Mouse (Mus musculus) liver, embryonic 13.5 days (tissue): Measurements from ENCODE around the gene Tlr7. TPM values are rescaled to one million over a fixed set of nuclear protein-coding genes. Genes with fewer than 3 reads are reported as not detected.
A peak's percentile ranks its signal among the peaks of the same experiment; 100 is the strongest.
"Not testable (repeated sequence)": the region's sequence is repeated elsewhere in the genome, so short reads cannot be mapped to it uniquely, and the experiment has no call there.

Experiments
- ATAC-seq: fragments of 200-750 bp; cut with Nextera tagmentation; 2 replicates; pipeline ENCODE4 v1.8.0; 2017; ENCODE audit warnings: low read depth, mild to moderate bottlenecking, moderate number of reproducible peaks, moderate library complexity
- DNase-seq: peaks from one replicate; pipeline ENCODE4 v3.0.0; 2022
- H3K27ac ChIP-seq: fragments of 300-500 bp; sonication (generic); 2 replicates; pipeline ENCODE4 v1.5.1; 2015; ENCODE audit warnings: moderate library complexity, mild to moderate bottlenecking, inconsistent platforms
- H3K27me3 ChIP-seq: fragments of 300-500 bp; sonication (generic); 2 replicates; pipeline ENCODE4 v1.6.1; 2015; ENCODE audit warnings: mild to moderate bottlenecking, inconsistent platforms
- H3K36me3 ChIP-seq: fragments of 300-500 bp; sonication (generic); 2 replicates; pipeline ENCODE4 v1.6.1; 2015; ENCODE audit warnings: mild to moderate bottlenecking, inconsistent platforms
- H3K4me1 ChIP-seq: fragments of 300-500 bp; sonication (generic); replicated peaks from 2 replicates; pipeline ENCODE4 v1.6.1; 2015; ENCODE audit warnings: inconsistent platforms
- H3K4me2 ChIP-seq: fragments of 300-500 bp; sonication (generic); 2 replicates; pipeline ENCODE4 v1.6.1; 2015; ENCODE audit warnings: inconsistent platforms, mild to moderate bottlenecking, moderate library complexity
- H3K4me3 ChIP-seq: fragments of 300-500 bp; sonication (generic); replicated peaks from 2 replicates; pipeline ENCODE4 v1.5.1; 2015; ENCODE audit warnings: mild to moderate bottlenecking, inconsistent platforms
- H3K9ac ChIP-seq: fragments of 300-500 bp; sonication (generic); 2 replicates; pipeline ENCODE4 v1.6.1; 2015; ENCODE audit warnings: mild to moderate bottlenecking, inconsistent platforms
- H3K9me3 ChIP-seq: fragments of 300-500 bp; sonication (generic); replicated peaks from 2 replicates; pipeline ENCODE4 v1.6.1; 2016; ENCODE audit warnings: inconsistent platforms
- WGBS: fragments of 180-500 bp; shearing (Covaris S2); methylation state at CpG from one replicate; pipeline ENCODE4 v1.1.7; 2015; ENCODE audit not compliant: insufficient replicate concordance; 5-methylcytosine and 5-hydroxymethylcytosine counted together
- polyA plus RNA-seq: library from polyadenylated mRNA; unstranded; fragments of >200 nt; fragmentation: Nextera tagmentation; extraction: Ambion mirVana; gene quantifications from 2 replicates; pipeline ENCODE4 v1.2.1, GENCODE M21; 2015

Tlr7 gene
- polyA plus RNA-seq, 1 experiment from 2014 or later, result 0.22 TPM

DNA sequence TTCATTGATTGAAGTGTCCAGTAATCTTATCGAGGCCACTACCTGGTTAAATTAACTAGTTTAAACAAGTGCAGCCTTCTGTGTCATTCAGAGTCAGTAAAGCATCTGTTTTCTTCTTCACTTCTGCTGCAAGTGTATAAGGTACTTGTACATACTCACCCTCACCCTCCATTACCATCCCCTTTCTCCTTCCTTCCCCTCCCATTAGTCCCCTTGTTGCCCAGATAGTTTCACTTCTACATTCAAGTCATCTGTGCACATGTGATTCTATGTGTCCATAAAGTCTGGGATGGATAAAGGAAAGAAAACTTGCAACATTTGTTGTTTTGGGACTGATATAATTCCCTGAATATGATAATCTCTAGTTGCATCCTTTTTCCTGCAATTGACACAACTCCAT is 4.2 kb upstream of the Tlr7 start:
- no peak overlapping the region for H3K4me2 ChIP-seq
- DNase-seq (no peak), ATAC-seq (no peak)
- H3K4me1 ChIP-seq, result 0 out of 2 replicates have a peak, but pooled peaks cover 4% of the 10 kb centered on the region
- no peak overlapping the region for H3K9ac ChIP-seq
- 67% methylated on average over 1 of the region's 1 CpGs for WGBS
- H3K27me3 ChIP-seq, result no peaks in the 10 kb centered on the region
- H3K36me3 ChIP-seq, result no peaks in the 10 kb centered on the region
- no peaks in the 10 kb centered on the region for H3K9me3 ChIP-seq
- H3K27ac ChIP-seq, result no peak overlapping the region
- H3K4me3 ChIP-seq, result no peak overlapping the region

DNA sequence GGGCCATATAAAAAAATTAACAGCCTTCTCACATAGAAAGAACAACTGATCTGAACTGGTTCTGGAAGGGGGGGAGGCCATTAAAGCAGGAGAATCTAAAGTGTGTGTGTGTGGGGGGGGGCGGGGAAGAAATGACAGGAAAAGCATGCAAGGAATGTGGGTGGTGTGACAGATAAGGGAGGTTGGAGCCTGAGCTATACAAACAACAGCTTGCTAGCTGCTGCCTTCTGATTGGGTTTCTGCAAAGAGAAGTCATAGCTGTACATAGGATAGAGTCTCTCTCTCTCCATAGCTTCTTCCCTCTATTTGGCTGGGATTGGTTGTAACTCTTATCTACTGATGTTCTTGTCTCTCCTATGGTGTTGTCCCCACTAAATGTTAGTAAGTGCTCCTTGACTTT is 2.2 kb upstream of the Tlr7 start:
- peak; percentile 51; the same call in 1 of the 2 replicates for ATAC-seq
- Histone ChIP-seq H3K4me2 (no peak overlapping the region), H3K27ac (no peak overlapping the region), H3K4me1 (0 out of 2 replicates have a peak, but pooled peaks cover 4% of the 10 kb centered on the region), H3K9me3 (no peaks in the 10 kb centered on the region), H3K9ac (no peak overlapping the region), H3K4me3 (no peak overlapping the region), H3K27me3 (no peaks in the 10 kb centered on the region), H3K36me3 (no peaks in the 10 kb centered on the region)
- 38% methylated on average over 1 of the region's 1 CpGs for WGBS
- no peak for DNase-seq

DNA sequence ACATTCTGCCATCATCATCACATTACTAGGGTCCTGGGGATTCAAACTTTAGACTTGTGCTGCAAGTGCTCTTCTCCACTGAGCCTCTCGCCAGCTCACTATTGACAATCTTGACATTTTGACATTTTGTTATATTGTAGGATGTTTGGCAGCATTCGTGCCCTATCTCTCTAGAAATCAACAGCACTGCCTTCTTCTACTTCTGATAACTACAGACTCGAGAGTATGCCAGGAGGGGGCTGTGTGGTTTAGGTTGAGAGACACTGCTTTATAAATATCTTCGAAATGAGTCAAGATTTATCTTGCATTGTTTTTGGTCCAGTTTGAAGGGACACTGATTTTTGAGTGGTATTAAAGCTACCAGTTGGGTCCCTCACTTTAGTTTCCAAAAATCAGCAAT is 635 bp upstream of the Tlr7 start:
- DNase-seq (no peak), ATAC-seq (no peak)
- Histone ChIP-seq H3K4me3 (no peak overlapping the region), H3K27me3 (no peaks in the 10 kb centered on the region), H3K9me3 (no peaks in the 10 kb centered on the region), H3K27ac (no peak overlapping the region), H3K4me1 (0 out of 2 replicates have a peak, but pooled peaks cover 4% of the 10 kb centered on the region), H3K9ac (no peak overlapping the region), H3K36me3 (no peaks in the 10 kb centered on the region), H3K4me2 (no peak overlapping the region)
- 39% methylated on average over 4 of the region's 4 CpGs for WGBS

DNA sequence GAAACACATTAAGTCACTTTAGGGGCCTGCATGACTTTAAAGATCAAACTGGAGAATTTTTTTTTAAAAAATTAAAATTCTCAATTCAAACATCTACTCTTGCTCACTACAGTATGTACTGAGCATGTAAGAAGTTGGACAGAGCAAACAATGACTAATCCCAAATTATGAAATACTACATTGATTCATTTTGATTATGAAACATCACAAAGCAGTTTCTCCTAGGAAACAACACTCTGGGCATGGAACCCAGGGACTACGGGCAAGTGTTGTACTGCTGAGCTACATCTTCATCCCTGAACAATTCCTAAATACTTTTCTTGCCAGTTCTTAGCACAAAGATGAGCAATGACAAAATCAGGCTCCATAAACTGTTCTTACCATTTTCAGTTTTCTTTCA is 738 bp downstream of the Tlr7 start:
- 55% methylated on average over 1 of the region's 1 CpGs for WGBS
- no peaks in the 10 kb centered on the region for H3K36me3 ChIP-seq
- H3K4me2 ChIP-seq, result no peak overlapping the region
- no peak for DNase-seq
- H3K27ac ChIP-seq, result no peak overlapping the region
- H3K9me3 ChIP-seq, result no peaks in the 10 kb centered on the region
- no peaks in the 10 kb centered on the region for H3K27me3 ChIP-seq
- H3K4me1 ChIP-seq, result 0 out of 2 replicates have a peak, but pooled peaks cover 4% of the 10 kb centered on the region
- no peak overlapping the region for H3K4me3 ChIP-seq
- no peak for ATAC-seq
- no peak overlapping the region for H3K9ac ChIP-seq

DNA sequence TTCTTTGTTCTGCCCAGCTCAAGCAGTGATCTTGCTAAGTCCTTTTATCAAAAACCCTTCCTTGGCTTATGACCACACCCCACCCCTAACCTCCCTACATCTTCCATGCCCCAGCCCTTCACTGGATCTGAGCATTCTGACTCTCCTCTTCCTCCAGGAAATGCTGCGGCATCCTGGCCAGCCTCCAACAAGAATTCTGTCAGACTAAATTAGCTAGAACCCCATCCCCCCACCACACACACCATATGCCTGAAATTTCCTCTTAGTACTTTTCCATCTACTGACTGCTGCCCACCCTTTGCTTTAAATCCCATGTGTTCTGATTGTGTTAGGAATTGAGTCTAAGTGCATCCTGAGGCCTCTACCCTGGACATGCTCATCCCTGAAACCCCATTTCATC is 1.3 kb downstream of the Tlr7 start:
- ATAC-seq (no peak), DNase-seq (no peak)
- 59% methylated on average over 1 of the region's 1 CpGs for WGBS
- Histone ChIP-seq H3K4me3 (no peak overlapping the region), H3K27me3 (no peaks in the 10 kb centered on the region), H3K9me3 (no peaks in the 10 kb centered on the region), H3K9ac (no peak overlapping the region), H3K27ac (no peak overlapping the region), H3K36me3 (no peaks in the 10 kb centered on the region), H3K4me2 (no peak overlapping the region), H3K4me1 (0 out of 2 replicates have a peak, but pooled peaks cover 4% of the 10 kb centered on the region)

DNA sequence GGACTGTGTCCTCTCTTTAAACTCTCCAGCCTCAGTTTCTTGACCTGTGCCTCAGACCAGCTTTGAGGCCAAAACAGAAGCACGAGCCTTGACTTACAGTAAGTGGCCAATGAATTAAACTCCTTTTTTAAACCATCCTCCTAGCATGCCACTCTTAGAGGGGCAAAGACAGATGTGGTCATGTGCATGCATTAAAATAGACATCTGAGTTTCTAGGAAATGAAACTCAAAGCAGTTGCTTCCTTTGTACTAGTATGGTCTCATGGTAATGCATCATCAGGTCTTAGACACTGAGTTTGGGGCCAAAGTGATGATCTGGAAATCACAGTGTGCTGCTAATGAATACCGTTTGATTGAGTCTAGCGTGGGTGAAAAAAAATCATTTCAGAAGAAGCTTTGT is 1.8 kb downstream of the Tlr7 start:
- Histone ChIP-seq H3K36me3 (no peaks in the 10 kb centered on the region), H3K4me1 (0 out of 2 replicates have a peak, but pooled peaks cover 4% of the 10 kb centered on the region), H3K4me3 (no peak overlapping the region), H3K27ac (no peak overlapping the region), H3K9me3 (no peaks in the 10 kb centered on the region), H3K4me2 (no peak overlapping the region), H3K9ac (no peak overlapping the region), H3K27me3 (no peaks in the 10 kb centered on the region)
- no peak for DNase-seq
- 58% methylated on average over 3 of the region's 3 CpGs for WGBS
- ATAC-seq, result no peak

DNA sequence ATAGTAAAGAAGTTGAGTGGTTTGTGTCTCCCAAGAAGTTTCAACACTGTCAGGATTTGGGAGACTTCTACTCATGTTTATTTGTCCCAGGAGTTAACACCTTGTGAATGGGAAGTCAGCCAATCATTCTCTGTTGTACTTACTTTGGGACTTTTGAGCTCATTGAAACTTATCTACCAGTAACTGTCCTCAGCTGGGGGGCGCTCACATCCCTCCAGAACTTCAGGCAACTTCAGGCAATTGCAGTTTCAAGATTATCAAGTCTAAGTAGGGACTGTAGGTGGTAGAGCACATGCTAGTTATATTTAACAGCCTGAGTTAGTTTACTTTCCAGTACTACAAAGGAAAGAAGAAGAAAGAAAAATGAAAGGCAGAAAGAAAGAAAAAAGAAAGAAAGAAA is 6.6 kb downstream of the Tlr7 start:
- Histone ChIP-seq H3K9me3 (no peaks in the 10 kb centered on the region), H3K36me3 (no peaks in the 10 kb centered on the region), H3K9ac (no peak overlapping the region), H3K4me3 (no peak overlapping the region), H3K4me2 (no peak overlapping the region), H3K4me1 (no peaks in the 10 kb centered on the region), H3K27me3 (no peaks in the 10 kb centered on the region), H3K27ac (no peak overlapping the region)
- ATAC-seq (no peak), DNase-seq (no peak)
- 23% methylated on average over 1 of the region's 1 CpGs for WGBS

DNA sequence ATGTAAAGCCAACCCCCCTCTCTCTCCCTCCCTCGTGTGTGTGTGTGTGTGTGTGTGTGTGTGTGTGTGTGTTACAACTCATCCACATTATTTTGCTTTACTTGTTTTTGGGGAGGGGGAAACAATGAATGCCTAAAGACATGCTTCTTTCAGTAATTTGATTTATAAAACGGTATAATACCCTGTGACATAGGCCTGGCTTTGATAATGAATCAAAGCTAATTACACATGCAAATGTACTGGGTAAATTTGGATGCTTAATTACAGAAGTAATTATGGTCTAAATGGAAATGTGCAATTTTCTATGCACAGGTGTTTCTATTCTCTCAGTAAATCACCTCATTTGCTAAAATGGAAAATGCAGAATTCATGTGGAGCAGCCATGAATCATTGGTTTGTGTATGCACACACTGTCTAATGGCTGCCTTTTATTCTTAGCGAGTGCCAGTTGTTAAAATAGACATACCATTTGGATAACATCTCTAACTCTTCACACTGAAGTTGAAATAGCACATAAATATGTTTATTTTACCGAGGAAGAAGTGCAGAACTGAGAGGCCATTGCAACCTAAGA is 9.0 kb downstream of the Tlr7 start:
- Histone ChIP-seq H3K36me3 (no peaks in the 10 kb centered on the region), H3K4me3 (no peak overlapping the region), H3K27ac (no peak overlapping the region), H3K9ac (no peak overlapping the region), H3K27me3 (no peaks in the 10 kb centered on the region), H3K4me2 (no peak overlapping the region), H3K4me1 (no peaks in the 10 kb centered on the region), H3K9me3 (no peaks in the 10 kb centered on the region)
- WGBS, result 41% methylated on average over 4 of the region's 4 CpGs
- ATAC-seq, result no peak
- no peak for DNase-seq

DNA sequence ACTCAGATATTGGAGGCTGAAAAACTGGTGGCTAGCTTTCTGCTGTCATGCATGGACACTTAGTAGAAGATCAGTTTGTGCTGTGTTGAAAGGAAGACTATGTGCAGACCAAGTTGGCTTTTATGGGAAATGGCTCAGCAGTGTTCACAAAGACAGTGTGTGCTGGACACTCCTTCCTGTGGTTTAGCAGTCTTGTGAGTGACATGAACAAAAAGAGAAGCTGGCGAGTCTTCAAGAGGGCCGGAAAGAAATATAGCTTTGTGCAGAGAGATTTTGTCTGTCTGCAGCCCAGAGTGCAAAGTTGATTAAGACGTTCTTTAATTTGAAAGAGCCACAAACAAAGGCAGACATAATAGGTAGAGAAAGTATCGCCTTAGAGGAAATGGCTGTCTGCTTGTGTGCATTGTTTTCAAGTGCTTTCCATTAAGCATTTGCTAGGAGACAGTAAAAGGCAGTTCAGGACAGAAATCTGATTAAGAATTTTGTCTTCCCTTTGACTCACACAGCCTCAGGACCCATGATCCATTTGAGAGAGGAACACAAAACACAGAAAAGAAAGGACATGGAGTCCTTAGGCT is 11.4 kb downstream of the Tlr7 start:
- H3K4me2 ChIP-seq, result no peak overlapping the region
- no peak overlapping the region for H3K4me3 ChIP-seq
- no peaks in the 10 kb centered on the region for H3K9me3 ChIP-seq
- no peaks in the 10 kb centered on the region for H3K36me3 ChIP-seq
- no peak for DNase-seq
- no peak overlapping the region for H3K9ac ChIP-seq
- H3K27ac ChIP-seq, result no peak overlapping the region
- 27% methylated on average over 4 of the region's 4 CpGs for WGBS
- H3K4me1 ChIP-seq, result no peaks in the 10 kb centered on the region
- H3K27me3 ChIP-seq, result no peaks in the 10 kb centered on the region
- no peak for ATAC-seq

DNA sequence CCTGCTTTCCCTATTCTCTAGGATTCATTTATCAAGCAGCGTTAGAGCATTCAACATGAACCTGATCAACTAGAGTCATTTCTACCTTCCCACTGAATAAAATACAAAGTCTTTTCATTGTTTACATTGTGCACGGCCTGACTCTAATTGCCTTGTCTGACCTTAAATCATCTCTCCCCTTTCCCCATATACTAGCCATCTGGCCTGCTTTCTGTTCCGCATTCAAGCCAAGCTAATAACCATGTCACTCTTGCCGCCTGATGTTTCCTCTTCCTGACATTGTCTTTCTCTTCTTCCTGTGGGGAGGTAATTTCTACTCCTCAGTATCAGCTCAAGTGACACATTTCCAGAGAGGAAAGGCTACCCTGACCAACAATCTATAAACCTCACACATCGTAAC is 14.6 kb downstream of the Tlr7 start:
- H3K9me3 ChIP-seq, result no peaks in the 10 kb centered on the region
- DNase-seq, result no peak
- no peaks in the 10 kb centered on the region for H3K27me3 ChIP-seq
- 49% methylated on average over 5 of the region's 5 CpGs for WGBS
- H3K27ac ChIP-seq, result no peak overlapping the region
- H3K9ac ChIP-seq, result no peak overlapping the region
- H3K36me3 ChIP-seq, result no peaks in the 10 kb centered on the region
- ATAC-seq, result no peak
- H3K4me2 ChIP-seq, result no peak overlapping the region
- no peaks in the 10 kb centered on the region for H3K4me1 ChIP-seq
- no peak overlapping the region for H3K4me3 ChIP-seq

DNA sequence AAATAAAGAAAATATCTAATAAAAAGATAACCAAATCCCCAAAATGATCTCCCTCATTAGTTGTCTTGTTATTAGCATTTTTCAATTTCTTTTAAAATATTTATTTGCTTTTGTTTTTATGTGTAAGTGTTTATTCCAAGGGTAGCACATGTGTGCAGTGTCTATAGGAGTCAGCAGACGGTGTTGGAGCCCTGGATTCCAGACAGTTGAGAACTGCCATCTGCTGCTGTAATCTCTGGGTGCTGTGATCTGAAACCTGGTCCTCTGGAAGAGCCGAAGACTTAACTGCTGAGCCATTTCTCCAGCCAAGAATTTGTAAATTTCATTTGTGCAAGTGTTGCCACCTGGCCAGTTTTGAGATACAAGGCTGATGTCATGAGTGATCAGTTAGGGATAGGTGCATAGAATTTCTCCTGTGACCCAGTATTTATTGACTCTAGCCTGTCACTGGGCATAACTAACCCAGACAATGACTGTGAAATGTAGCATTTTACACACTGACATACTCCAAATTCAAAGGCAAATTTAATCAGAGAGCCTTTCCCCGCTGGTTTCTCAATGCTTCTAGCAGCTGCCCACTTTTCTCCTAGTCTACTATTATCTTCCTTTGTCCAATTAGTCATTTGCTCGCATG is 15.1 kb downstream of the Tlr7 start:
- no peaks in the 10 kb centered on the region for H3K4me1 ChIP-seq
- no peaks in the 10 kb centered on the region for H3K36me3 ChIP-seq
- no peaks in the 10 kb centered on the region for H3K27me3 ChIP-seq
- 49% methylated on average over 4 of the region's 4 CpGs for WGBS
- H3K9ac ChIP-seq, result no peak overlapping the region
- ATAC-seq (no peak), DNase-seq (no peak)
- no peak overlapping the region for H3K4me3 ChIP-seq
- H3K27ac ChIP-seq, result no peak overlapping the region
- H3K4me2 ChIP-seq, result no peak overlapping the region
- no peaks in the 10 kb centered on the region for H3K9me3 ChIP-seq

DNA sequence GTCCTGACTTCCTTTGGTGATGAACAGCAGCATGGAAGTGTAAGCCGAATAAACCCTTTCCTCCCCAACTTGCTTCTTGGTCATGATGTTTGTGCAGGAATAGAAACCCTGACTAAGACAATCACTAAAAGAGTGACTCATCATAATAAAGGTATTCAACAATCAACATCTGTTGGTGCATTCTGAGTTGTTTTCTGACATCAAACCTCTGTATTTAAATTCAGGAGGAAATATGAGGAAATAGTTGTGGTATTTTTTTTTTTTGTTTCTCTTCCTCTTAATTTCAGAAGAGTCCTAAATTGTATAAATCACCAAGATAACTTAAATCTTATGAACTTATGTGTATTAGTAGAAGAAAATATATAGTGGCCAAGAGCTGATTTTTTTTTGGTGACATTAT is 28.3 kb downstream of the Tlr7 start:
- not testable (repeated sequence) for DNase-seq, H3K4me1 ChIP-seq, H3K27ac ChIP-seq, H3K9me3 ChIP-seq, H3K9ac ChIP-seq, ATAC-seq, H3K27me3 ChIP-seq, H3K4me3 ChIP-seq, H3K36me3 ChIP-seq, H3K4me2 ChIP-seq
- WGBS, result 90% methylated on average over 1 of the region's 1 CpGs
